Mouse (Mus musculus) splenic B cell, adult 2 months (primary cell): Measurements from ENCODE around the gene Pth2.
A peak's percentile ranks its signal among the peaks of the same experiment; 100 is the strongest.

ENCODE experiments used
- DNase-seq: peaks from one replicate; pipeline ENCODE4 v3.0.0-alpha.2; 2011; ENCODE audit warnings: low read depth, low spot score
- H3K27me3 ChIP-seq: 2 replicates; pipeline ENCODE4 v1.6.1; 2012; ENCODE audit warnings: mild to moderate bottlenecking, low read length, moderate library complexity, mixed read lengths; ENCODE audit not compliant: control insufficient read depth, poor library complexity, insufficient read depth, severe bottlenecking
- H3K36me3 ChIP-seq: 2 replicates; pipeline ENCODE4 v1.6.1; 2012; ENCODE audit warnings: mild to moderate bottlenecking, low read length, moderate library complexity, mixed read lengths; ENCODE audit not compliant: control insufficient read depth, poor library complexity, insufficient read depth, severe bottlenecking

Pth2 gene

DNA sequence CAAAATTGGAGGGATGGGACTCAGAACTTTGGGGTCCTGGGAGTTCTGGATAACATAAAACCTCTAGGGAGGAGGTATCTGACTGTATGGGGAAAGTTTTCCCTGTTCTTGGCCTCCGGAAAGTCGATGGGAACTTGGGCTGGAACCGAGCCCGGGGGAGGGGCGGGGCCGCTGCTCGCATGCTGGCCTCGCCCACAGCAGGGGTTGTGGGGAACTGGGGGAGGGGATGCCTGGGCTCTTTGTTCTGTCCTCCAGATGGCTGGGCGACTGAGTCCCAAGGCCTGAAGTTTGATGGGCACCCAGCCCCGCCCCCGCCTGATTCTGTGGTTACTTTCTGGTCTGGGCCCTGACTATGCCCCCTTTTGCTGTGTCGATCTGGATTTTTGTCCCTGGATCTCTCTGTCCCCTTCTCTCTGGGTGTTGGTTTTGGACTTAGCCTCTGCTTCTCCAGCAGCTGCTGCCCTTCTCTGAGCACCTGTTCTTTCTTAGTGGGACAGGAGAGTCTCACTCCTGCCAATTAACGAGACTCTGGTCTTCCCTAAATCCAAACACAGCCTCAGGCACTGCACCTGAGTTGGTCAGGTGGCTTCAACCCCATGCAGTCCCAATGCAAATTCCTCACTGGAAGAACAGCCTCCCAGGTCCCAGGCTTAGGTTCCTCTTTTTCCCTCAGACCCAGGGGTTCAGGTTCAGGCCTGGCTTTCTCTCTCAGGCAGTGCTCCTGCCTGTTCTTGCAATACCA is 35.8 kb downstream of the Pth2 start:
- H3K27me3 ChIP-seq: no peaks in the 10 kb centered on the region
- no peak for DNase-seq
- H3K36me3 ChIP-seq: no peaks in the 10 kb centered on the region

DNA sequence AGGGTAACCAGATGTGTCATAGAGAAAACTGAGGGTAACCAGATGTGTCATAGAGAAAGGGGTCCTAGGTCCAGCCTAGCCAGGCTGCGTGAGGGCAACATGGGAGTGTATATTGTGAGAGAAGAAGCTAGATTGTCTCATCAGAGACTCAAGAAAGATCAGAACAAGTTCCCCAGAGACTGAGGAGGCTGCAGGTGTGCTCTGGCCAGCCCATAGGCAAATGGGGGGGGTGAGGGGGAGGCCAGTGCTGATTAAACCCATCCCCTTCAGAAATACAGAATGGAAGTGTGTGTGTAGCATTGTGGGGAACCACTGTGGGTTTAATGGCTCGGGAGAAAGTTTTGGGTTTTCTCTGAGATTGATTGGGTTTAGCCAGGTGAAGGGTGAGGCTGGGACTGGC is 40.9 kb downstream of the Pth2 start:
- peak; percentile 40 for DNase-seq
- Histone ChIP-seq H3K27me3 (no peaks in the 10 kb centered on the region), H3K36me3 (no peaks in the 10 kb centered on the region)

DNA sequence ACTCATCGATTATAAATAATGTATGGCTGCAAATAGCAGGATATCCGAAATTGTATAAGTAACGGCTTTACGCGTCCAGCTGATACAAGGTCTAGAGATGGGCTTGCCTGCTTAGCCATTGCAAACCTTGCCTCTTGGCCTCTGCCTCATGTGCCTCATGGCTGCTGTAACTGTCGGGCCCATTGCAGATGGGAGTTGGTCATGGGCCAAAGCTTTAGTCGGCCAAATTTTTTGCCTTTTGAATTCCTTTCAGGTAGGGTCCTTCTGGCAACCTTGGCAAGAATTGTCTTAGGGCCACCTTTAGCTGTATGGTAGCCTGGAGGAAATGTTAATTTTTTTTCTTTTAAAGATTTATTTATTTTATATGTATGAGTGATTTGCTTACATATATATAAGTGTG is 44.0 kb downstream of the Pth2 start:
- no peak for DNase-seq
- H3K27me3 ChIP-seq: no peaks in the 10 kb centered on the region
- H3K36me3 ChIP-seq: no peaks in the 10 kb centered on the region

DNA sequence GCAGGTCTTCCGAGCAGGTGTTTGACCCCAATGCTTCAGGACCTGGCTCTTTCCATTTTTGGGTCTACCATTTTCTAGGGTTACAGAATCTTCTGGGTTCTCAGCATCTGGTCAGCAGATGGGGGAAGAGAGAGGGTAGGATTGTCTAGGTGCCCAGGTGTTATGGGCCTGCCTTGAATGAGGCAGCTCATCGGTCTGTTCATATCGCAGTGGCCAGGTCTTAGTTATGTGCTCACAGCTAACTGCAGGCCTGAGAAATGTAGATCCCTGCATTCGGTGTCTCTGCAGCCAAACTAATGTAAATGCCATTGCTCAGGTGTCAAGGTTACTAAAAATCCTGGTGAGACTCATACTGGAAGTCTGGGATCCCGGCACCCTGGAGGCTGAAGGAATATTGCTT is 45.6 kb downstream of the Pth2 start:
- Histone ChIP-seq H3K36me3 (no peaks in the 10 kb centered on the region), H3K27me3 (no peaks in the 10 kb centered on the region)
- DNase-seq: no peak

DNA sequence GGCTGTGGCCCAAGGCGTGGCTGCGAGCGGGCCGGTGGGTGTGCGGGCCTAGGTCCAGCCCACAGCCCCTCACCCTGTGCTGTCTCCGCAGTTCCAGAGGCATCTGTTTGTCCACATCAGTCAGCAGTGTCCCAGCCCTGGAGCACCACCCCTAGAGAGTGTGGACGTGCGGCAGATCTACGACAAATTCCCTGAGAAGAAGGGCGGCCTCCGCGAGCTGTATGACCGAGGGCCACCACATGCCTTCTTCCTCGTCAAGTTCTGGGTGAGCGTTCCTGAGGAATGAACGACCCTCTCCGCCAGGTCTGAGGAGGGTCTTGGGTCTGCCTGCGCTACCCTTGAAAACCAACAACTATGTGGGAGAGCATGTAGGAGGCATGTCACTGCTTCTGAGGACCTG is 47.8 kb downstream of the Pth2 start:
- DNase-seq: no peak
- Histone ChIP-seq H3K36me3 (peaks cover 4% of the 10 kb centered on the region; the same call in 1 of the 2 replicates), H3K27me3 (no peaks in the 10 kb centered on the region)

DNA sequence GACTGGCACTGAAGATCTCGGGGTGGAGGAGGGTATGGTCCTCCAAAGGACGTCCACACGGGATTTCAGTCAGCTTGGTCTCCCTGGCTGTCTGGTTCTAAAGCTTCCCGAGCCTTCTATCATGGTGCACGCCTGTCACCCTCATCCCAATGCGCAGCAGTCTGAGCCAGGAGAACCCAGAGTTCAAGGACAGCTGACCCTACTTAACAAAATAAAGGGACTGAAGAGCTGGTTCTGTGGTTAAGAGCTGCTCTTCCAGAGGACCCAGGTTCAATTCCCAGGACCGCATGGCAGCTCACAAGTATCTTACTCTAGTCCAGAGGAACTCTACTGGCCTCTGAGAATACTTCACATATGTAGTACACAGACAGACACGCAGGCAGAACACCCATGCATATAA is 48.3 kb downstream of the Pth2 start:
- Histone ChIP-seq H3K36me3 (peaks cover 9% of the 10 kb centered on the region; the same call in 1 of the 2 replicates), H3K27me3 (no peaks in the 10 kb centered on the region)
- no peak for DNase-seq

DNA sequence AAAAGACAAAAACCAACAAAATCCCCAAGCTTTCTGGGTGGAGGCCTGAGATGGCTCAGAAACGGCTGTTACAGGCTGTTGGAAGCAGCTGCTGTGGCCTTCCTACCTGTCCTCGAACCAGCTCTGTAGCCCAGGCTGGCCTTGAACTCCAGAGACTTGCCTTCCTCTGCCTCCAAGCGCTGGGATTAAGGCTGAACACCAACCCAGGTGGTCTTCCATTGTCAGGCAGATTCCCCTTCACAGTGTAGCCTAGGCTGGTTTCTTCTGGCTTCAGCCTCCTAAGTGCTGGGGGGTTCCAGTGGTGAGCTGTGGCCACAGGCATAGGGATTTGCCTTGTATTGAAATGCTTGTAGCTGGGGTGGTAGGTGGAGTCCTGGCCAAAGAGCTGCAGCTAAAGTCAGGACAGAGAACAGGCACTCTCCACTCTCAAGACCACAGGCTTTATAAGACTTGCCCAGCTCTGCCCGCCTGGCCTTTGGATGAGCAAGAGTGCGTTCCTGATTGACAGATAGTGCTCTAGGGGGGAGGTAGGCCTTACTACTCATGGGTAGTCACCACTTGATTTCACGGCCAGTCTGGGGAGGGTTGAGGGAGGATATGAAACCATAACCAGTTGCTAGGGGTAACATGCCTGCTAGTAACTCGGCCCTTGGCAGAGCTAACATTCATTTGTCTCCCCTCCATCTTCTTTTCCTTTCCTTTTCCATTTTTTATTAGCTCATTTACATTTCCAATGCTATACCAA is 48.8 kb downstream of the Pth2 start:
- DNase-seq: peak; percentile 82
- no peaks in the 10 kb centered on the region for H3K27me3 ChIP-seq
- peaks cover 12% of the 10 kb centered on the region; the same call in 1 of the 2 replicates for H3K36me3 ChIP-seq

DNA sequence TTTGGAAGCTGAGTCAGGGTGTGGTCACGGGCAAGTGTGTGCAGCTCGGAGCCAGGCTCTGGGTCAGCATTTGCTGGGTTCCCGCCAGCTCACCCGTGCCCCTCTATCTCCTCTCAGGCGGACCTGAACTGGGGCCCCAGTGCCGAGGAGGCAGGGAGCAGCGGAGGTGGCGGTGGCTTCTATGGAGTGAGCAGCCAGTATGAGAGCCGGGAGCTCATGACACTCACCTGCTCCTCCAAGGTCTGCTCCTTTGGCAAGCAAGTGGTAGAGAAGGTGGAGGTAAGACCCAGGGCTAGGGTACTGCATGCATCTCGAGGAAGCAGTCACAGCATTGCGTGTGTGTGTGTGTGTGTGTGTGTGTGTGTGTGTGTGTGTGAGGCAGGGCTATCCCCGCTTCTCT is 50.4 kb downstream of the Pth2 start:
- Histone ChIP-seq H3K27me3 (no peaks in the 10 kb centered on the region), H3K36me3 (peaks cover 20% of the 10 kb centered on the region)
- no peak for DNase-seq
